Mouse (Mus musculus) retina, adult 2 months (tissue): ENCODE data around the gene Madd.
"Not testable (repeated sequence)": the region's sequence is repeated elsewhere in the genome, so short reads cannot be mapped to it uniquely, and the experiment has no call there.

ENCODE experiments used
- DNase-seq: peaks from one replicate; pipeline ENCODE4 v3.0.0-alpha.2; 2012; ENCODE audit warnings: low read depth, low spot score

Madd gene

GRCm38 (mm10) chr2:91125101-91125500 is 58.5 kb downstream of the Madd start:
- DNase-seq: no peak

GRCm38 (mm10) chr2:91123521-91123920 is 60.1 kb downstream of the Madd start:
- no peak for DNase-seq

DNA sequence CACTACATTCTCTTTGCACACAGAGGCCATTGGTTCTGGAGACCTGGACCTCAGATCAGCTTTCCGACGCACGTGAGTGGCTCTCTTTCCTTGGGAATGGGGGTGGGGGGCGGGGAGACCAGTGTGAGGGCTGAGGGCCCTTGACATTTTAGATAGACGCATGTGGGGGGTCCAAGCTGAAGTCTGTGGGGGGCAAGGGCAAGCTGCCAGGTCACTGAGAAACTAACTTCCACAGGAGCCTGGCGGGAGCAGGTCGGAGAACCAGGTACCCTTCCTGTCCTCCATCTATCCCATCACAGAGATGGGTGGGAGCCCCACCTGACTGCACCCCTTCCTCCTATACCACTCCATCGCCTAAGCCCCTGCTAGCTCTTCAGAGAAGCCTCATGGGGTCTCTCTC is 62.1 kb downstream of the Madd start:
- no peak for DNase-seq

DNA sequence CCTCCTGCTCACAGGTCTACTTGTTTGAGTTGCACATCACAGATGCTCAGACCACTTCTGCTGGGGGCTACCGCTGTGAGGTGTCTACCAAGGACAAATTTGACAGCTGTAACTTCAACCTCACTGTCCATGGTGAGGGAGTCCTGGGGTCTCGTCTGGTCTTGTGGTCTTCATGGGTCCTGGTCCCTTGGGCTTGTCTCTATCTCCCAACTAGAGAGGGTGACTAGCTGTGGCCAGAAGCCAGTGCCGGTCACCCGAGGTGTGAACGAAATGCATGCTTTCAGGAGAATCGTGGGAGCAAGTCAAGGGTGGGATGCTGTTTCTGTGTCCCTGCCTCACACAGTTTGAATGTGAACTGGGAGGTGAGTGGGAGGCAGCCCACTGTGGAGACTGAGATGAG is 62.6 kb downstream of the Madd start:
- DNase-seq: no peak

GRCm38 (mm10) chr2:91120261-91120671 is 63.4 kb downstream of the Madd start:
- no peak for DNase-seq

- no peak for DNase-seq
Measured at GRCm38 (mm10) chr2:91119551-91119950, 64.1 kb downstream of the Madd start.

DNA sequence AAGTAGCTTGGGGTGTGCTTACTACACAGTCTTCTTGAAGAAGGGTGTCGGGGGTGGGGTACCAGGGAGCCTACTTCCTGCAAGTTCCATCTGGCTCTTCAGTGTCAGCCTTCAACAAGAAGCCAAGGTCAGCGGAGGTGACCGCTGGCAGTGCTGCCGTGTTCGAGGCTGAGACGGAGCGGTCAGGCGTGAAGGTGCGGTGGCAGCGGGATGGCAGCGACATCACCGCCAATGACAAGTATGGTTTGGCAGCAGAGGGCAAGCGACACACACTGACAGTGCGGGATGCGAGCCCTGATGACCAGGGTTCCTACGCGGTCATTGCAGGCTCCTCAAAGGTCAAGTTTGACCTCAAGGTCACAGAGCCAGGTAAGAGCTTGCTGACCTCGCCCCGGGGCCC is 64.6 kb downstream of the Madd start:
- DNase-seq: no peak

DNA sequence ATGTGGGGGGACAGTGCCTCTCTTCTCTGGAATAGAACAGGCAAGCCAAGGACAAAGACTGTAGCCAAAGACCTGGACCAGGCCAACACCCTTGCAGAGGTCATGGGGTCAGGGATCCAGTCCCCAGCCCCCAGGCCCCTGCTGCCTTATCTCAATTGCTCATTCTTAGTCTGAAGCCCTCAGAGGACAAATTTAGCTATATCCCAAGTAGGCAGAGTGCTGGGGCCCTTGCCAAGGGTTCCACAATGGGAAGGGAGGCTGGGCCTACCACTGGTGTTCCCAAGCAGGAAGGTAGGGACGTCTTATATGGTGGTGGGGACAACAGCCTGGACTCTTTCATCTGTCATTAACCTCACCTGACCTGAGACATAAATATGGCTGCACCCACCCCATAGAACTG is 65.0 kb downstream of the Madd start:
- no peak for DNase-seq

DNA sequence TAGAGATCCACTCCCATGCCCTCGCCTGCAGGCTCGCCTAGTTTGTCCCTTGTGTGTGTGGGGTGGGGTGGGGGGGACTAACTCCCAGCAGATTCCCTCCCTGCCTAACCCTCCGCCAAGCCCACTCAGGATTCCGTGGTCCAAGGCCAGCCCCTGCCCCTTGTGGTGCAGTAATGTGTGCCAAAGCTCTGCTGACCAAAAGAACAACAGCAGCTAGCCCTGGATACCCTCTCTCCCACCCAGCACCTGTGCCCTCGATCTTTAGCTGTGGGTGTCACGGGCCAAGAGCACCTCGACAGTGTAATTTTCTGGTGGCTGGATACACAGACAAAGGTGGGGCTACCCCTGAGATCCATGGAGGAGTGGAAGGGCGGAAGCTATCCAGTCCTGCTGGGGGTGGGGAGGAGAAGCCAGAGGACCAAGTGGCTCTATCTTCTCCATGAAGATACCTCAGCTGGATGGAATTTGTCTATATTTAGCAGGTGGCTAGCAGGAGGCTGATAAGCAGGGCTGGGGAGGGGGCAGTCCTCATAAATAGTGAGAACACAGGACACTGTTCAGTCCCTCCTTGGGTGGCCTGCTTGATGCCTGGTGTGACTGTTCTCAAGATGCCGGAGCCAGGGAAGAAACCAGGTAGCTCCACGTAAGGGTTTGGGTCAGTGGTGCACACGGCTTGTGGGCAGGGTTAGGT is 65.9 kb downstream of the Madd start, which contains the start of gene Mybpc3:
Mybpc3 (plus strand) TSS at position 560 of the 691 bp plus-strand sequence.
- DNase-seq: no peak

DNA sequence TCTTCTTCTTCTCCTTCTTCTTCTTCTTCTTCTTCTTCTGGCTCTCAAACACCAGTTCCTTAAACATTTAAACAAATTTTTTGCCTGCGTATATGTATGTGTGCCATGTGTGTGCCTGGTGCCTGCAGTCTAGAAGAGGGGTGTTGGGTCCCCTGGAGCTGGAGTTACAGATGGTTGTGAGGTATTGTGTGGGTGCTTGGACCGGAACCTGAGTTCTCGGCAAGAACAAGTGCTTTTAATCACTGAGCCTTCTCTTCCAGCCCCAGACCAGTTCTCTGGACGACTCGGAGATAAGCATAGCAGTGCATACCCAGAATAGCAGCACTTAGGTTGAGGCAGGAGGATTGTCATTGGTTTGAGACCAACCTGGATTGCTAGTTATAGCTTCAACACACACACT is 66.8 kb downstream of the Madd start:
- DNase-seq: no peak

GRCm38 (mm10) chr2:91115578-91115970 is 68.1 kb downstream of the Madd start:
- DNase-seq: no peak

GRCm38 (mm10) chr2:91114781-91115577 is 68.7 kb downstream of the Madd start:
- DNase-seq: peak; percentile 71

GRCm38 (mm10) chr2:91113852-91114251 is 69.8 kb downstream of the Madd start:
- DNase-seq: no peak

GRCm38 (mm10) chr2:91113334-91113733 is 70.3 kb downstream of the Madd start:
- no peak for DNase-seq

- no peak for DNase-seq
Measured at GRCm38 (mm10) chr2:91112491-91112890, 71.1 kb downstream of the Madd start.

DNA sequence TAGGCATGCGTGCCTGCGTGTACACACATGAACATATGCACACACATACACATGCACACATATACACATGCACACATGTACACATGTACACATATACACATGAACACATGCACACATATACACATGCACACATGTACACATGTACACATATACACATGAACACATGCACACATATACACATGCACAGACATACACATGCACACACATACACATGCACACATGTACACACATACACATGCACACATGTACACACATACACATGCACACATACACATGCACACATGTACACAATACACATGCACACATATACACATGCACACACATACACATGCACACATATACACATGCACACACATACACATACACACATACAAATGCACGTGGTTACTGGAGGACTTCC is 71.8 kb downstream of the Madd start:
- DNase-seq: not testable (repeated sequence)

DNA sequence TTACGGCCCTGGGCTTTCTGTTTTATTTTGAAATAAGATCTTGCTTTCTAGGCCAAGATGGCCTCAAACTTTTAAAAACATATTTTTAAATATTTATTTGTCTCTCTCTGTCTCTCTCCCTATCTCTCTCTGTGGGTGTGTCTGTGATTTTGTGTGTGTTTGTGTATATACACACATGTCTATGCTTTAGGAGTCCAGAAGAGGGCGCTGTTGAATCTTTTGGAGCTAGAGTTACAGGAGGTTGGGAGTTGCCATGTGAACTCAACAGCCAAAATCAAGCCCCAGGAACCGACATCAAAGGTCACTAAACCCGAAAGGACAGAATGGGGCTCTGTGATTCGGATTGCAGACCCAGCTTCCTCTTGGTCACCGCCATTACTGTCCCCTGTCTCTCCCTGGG is 73.2 kb downstream of the Madd start:
- no peak for DNase-seq

- DNase-seq: no peak
Measured at GRCm38 (mm10) chr2:91109807-91110385, 73.7 kb downstream of the Madd start.

- no peak for DNase-seq
Measured at GRCm38 (mm10) chr2:91109241-91109640, 74.4 kb downstream of the Madd start.

DNA sequence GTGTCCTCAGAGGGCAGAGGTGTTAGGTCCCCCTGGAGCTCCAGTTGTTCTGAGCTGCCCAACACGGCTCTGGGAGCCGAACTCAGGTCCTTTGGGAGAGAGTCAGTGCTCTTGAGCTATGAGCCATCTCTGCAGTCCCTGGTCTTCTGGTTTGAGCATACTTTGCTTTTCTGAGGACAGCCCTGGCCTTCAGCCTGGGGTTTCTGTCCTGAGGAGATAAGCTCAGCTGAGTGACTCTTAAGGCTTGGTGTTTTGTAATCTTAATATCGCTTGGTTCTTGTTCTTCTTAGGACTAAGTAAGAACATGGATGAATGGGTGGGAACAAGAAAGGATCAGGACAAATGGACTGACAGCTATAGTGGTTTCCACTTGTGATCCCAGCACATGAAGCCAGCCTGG is 75.5 kb downstream of the Madd start:
- DNase-seq: no peak

DNA sequence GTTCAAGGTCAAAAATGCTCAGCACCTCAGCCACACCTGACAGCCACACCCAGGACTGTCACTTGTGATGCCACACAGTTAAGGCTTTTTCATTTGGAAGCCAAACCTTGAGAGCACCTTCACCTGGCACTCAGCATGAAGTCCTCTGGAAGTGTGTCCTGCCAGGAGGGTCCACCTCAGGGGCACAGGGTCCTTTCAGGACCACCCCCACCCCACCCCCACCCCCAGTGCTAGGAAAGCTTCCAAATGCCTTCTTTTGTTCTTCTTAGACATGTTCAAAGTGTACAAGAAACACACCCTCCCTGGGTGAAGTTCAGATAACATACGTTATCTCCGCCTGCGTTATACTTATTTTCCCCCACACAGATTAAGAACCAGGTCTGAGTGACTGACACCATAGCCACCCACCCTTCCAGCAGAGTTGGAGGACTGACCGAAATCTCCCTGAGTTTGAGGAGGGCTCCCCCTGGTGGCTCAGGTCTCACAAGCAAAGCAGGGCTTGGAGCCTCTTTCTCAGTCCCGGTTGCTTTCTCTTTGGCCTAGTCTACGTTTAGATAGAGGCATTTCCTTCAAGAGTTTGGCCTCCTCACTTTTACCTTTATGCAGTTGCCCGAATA is 82.4 kb downstream of the Madd start:
- peak; percentile 73 for DNase-seq

DNA sequence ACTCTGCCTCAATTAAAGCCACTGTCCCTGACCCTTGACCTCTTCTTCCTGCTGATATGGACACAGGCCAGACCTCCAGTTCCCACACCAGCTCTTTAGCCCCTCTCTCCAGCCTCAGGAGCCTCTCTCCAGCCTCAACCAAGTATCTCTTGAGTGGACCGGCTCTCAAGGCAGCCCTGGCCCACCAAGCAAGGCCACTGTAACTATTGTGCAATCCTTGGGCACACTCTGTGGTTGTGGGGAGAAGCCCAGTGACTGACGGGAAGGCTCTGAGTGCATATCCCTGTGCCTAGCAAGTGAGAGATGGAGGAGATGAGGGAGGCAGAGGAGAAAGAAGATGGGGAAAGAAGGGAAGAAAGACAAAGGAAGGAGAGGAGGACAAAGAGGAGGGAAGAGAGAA is 85.5 kb downstream of the Madd start:
- no peak for DNase-seq
